Mouse (Mus musculus) liver, adult 2 months (tissue): Measurements from ENCODE around the gene St6gal1.

Source experiments
- CTCF ChIP-seq: fragments of 200-500 bp; IDR thresholded peaks from 2 replicates; pipeline ENCODE4 v1.5.1; 2011; ENCODE audit warnings: low read depth, low read length, control low read depth
- POLR2A ChIP-seq: fragments of 200-500 bp; IDR thresholded peaks from 2 replicates; pipeline ENCODE4 v1.6.1; 2011; ENCODE audit warnings: low read length, control low read depth; ENCODE audit not compliant: insufficient read depth; ENCODE audit errors: extremely low read depth

GRCm38 (mm10) chr16:23284470-23285394 lies 60.2 kb downstream of the St6gal1 start:
- TF ChIP-seq CTCF, result no peak
- TF ChIP-seq POLR2A, result no peak
